Mouse (Mus musculus) limb, embryonic 14.5 days (tissue): Measurements from ENCODE around the gene Ifna11. TPM values are rescaled to one million over a fixed set of nuclear protein-coding genes. Genes with fewer than 3 reads are reported as not detected.
"Not testable (repeated sequence)": the region's sequence is repeated elsewhere in the genome, so short reads cannot be mapped to it uniquely, and the experiment has no call there.

Source experiments
- ATAC-seq: fragments of 200-750 bp; cut with Nextera tagmentation; 2 replicates; pipeline ENCODE4 v1.8.0; 2017; ENCODE audit warnings: low read depth, moderate number of reproducible peaks, moderate TSS enrichment; ENCODE audit not compliant: low FRiP score
- DNase-seq: peaks from one replicate; pipeline ENCODE4 v3.0.0-alpha.2; 2015; ENCODE audit warnings: low spot score
- H3K27ac ChIP-seq: fragments of 300-500 bp; sonication (generic); replicated peaks from 2 replicates; pipeline ENCODE4 v1.5.1; 2014; ENCODE audit warnings: low read depth, mild to moderate bottlenecking, low read length, moderate library complexity, mixed read lengths
- H3K27me3 ChIP-seq: fragments of 300-500 bp; sonication (generic); 2 replicates; pipeline ENCODE4 v1.6.1; 2014; ENCODE audit warnings: low read length, mixed read lengths; ENCODE audit not compliant: control insufficient read depth, insufficient read depth
- H3K36me3 ChIP-seq: fragments of 300-500 bp; sonication (generic); 2 replicates; pipeline ENCODE4 v1.6.1; 2014; ENCODE audit warnings: mild to moderate bottlenecking, low read length, moderate library complexity, mixed read lengths; ENCODE audit not compliant: control insufficient read depth, insufficient read depth
- H3K4me1 ChIP-seq: fragments of 300-500 bp; sonication (generic); 2 replicates; pipeline ENCODE4 v1.6.1; 2014; ENCODE audit warnings: antibody characterized with exemption, low read length, mixed read lengths; ENCODE audit not compliant: control insufficient read depth, insufficient read depth
- H3K4me2 ChIP-seq: fragments of 300-500 bp; sonication (generic); replicated peaks from 2 replicates; pipeline ENCODE4 v1.6.1; 2014; ENCODE audit warnings: low read depth, mild to moderate bottlenecking, low read length, moderate library complexity; ENCODE audit not compliant: severe bottlenecking
- H3K4me3 ChIP-seq: fragments of 300-500 bp; sonication (generic); replicated peaks from 2 replicates; pipeline ENCODE4 v1.5.1; 2014; ENCODE audit warnings: low read length
- H3K9ac ChIP-seq: fragments of 300-500 bp; sonication (generic); 2 replicates; pipeline ENCODE4 v1.6.1; 2014; ENCODE audit warnings: mild to moderate bottlenecking, low read depth, low read length, moderate library complexity; ENCODE audit not compliant: severe bottlenecking
- H3K9me3 ChIP-seq: fragments of 300-500 bp; sonication (generic); 2 replicates; pipeline ENCODE4 v1.6.1; 2016; ENCODE audit warnings: low read length; ENCODE audit not compliant: control insufficient read depth
- WGBS: fragments of 180-500 bp; shearing (Covaris S2); extraction: QIAGEN DNeasy Blood & Tissue Kit; methylation state at CpG from one replicate; pipeline ENCODE4 v1.1.7; 2014; 5-methylcytosine and 5-hydroxymethylcytosine counted together
- polyA plus RNA-seq, 2 experiments: library from polyadenylated mRNA; depleted of rRNA in 1 of 2; stranded (reverse) in 1 of 2; unstranded in 1 of 2; fragments of >200 nt; fragmentation: Nextera tagmentation in 1 of 2; extraction: Ambion mirVana in 1 of 2; gene quantifications; 2 replicates each; pipeline versions ENCODE4 v1.2.1 to v1.2.3; 2012 to 2014

The Ifna11 gene
- polyA plus RNA-seq, 2 experiments, result not detected

DNA sequence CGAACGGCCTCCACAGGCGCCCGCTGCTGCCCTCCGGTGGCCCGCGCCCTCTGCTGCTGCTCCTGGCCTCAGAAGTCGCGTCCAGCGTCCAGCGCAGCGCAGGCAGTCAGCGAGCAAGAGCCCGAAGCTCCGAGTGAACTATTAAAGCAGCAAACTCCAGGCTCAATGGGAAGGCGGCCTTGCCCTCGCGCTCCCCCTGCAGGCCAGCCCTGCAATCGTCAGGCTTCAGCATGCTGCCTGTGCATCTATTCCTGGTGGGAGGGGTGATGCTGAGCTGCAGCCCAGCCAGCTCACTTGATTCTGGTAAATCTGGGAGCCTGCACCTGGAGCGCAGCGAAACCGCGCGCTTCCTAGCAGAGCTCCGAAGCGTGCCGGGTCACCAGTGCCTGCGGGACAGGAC is 31.4 kb upstream of the Ifna11 start, which contains the start of gene Gm13277:
Gene Gm13277 (plus strand): TSS at position 231 of the 400 bp plus-strand sequence.
- not testable (repeated sequence) for H3K36me3 ChIP-seq, DNase-seq, H3K4me1 ChIP-seq, ATAC-seq, H3K27ac ChIP-seq, H3K9me3 ChIP-seq, H3K4me3 ChIP-seq, H3K4me2 ChIP-seq, H3K9ac ChIP-seq, H3K27me3 ChIP-seq
- WGBS, result no CpG with 5 or more reads among the region's 28 CpGs

DNA sequence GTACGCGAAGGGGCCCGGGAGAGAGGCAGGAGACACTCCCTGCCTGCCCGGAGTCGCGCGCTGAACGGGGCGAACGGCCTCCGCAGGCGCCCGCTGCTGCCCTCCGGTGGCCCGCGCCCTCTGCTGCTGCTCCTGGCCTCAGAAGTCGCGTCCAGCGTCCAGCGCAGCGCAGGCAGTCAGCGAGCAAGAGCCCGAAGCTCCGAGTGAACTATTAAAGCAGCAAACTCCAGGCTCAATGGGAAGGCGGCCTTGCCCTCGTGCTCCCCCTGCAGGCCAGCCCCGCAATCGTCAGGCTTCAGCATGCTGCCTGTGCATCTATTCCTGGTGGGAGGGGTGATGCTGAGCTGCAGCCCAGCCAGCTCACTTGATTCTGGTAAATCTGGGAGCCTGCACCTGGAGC is 28.5 kb upstream of the Ifna11 start, which contains the start of gene Gm13278:
Gene Gm13278 (plus strand): TSS at position 301 of the 400 bp plus-strand sequence.
- DNase-seq, ATAC-seq, H3K4me2 ChIP-seq, H3K27ac ChIP-seq, H3K36me3 ChIP-seq, H3K9ac ChIP-seq, H3K4me1 ChIP-seq, H3K27me3 ChIP-seq, H3K4me3 ChIP-seq, H3K9me3 ChIP-seq: not testable (repeated sequence)
- no CpG with 5 or more reads among the region's 28 CpGs for WGBS

DNA sequence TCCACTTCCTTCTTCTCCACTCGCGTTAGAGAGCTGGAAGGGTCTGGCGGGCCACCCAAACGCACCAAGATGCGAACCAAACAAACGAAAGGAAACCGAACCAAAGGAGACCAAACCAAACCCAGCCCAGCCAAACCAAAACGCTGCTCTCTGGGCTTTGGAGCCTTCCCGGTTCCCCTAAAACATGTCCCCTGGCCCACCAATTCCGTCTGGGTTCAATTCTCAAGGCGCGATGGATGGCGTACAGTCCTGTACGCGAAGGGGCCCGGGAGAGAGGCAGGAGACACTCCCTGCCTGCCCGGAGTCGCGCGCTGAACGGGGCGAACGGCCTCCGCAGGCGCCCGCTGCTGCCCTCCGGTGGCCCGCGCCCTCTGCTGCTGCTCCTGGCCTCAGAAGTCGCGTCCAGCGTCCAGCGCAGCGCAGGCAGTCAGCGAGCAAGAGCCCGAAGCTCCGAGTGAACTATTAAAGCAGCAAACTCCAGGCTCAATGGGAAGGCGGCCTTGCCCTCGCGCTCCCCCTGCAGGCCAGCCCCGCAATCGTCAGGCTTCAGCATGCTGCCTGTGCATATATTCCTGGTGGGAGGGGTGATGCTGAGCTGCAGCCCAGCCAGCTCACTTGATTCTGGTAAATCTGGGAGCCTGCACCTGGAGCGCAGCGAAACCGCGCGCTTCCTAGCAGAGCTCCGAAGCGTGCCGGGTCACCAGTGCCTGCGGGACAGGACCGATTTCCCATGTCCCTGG is 25.7 kb upstream of the Ifna11 start, which contains the start of gene Gm13275:
Gene Gm13275 (plus strand): TSS at position 552 of the 740 bp plus-strand sequence.
- 0% methylated on average over 5 of the region's 52 CpGs for WGBS
- H3K4me1 ChIP-seq, H3K9me3 ChIP-seq, H3K36me3 ChIP-seq, H3K4me3 ChIP-seq, H3K9ac ChIP-seq, DNase-seq, H3K27ac ChIP-seq, ATAC-seq, H3K27me3 ChIP-seq, H3K4me2 ChIP-seq: not testable (repeated sequence)

DNA sequence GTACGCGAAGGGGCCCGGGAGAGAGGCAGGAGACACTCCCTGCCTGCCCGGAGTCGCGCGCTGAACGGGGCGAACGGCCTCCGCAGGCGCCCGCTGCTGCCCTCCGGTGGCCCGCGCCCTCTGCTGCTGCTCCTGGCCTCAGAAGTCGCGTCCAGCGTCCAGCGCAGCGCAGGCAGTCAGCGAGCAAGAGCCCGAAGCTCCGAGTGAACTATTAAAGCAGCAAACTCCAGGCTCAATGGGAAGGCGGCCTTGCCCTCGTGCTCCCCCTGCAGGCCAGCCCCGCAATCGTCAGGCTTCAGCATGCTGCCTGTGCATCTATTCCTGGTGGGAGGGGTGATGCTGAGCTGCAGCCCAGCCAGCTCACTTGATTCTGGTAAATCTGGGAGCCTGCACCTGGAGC is 22.7 kb upstream of the Ifna11 start, which contains the start of gene Gm13279:
Gene Gm13279 (plus strand): TSS at position 301 of the 400 bp plus-strand sequence.
- not testable (repeated sequence) for ATAC-seq, H3K36me3 ChIP-seq, H3K9me3 ChIP-seq, H3K4me2 ChIP-seq, DNase-seq, H3K4me1 ChIP-seq, H3K27ac ChIP-seq, H3K4me3 ChIP-seq, H3K9ac ChIP-seq, H3K27me3 ChIP-seq
- no CpG with 5 or more reads among the region's 28 CpGs for WGBS

- H3K9me3 ChIP-seq, H3K9ac ChIP-seq, DNase-seq, H3K4me3 ChIP-seq, H3K4me2 ChIP-seq, H3K36me3 ChIP-seq, H3K4me1 ChIP-seq, H3K27me3 ChIP-seq, ATAC-seq, H3K27ac ChIP-seq: not testable (repeated sequence)
- WGBS, result 12% methylated on average over 2 of the region's 7 CpGs
Observed at GRCm38 (mm10) chr4:88799365-88799764, 20.4 kb upstream of the Ifna11 start, which contains the start of gene Gm13285. TSS of gene Gm13285 (plus strand) at chr4:88799665.

DNA sequence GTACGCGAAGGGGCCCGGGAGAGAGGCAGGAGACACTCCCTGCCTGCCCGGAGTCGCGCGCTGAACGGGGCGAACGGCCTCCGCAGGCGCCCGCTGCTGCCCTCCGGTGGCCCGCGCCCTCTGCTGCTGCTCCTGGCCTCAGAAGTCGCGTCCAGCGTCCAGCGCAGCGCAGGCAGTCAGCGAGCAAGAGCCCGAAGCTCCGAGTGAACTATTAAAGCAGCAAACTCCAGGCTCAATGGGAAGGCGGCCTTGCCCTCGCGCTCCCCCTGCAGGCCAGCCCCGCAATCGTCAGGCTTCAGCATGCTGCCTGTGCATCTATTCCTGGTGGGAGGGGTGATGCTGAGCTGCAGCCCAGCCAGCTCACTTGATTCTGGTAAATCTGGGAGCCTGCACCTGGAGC is 16.8 kb upstream of the Ifna11 start, which contains the start of gene Gm13287:
Gene Gm13287 (plus strand): TSS at position 301 of the 400 bp plus-strand sequence.
- not testable (repeated sequence) for H3K9me3 ChIP-seq, H3K4me1 ChIP-seq, H3K27me3 ChIP-seq, H3K9ac ChIP-seq, H3K4me2 ChIP-seq, H3K27ac ChIP-seq, H3K36me3 ChIP-seq, ATAC-seq, H3K4me3 ChIP-seq, DNase-seq
- WGBS, result no CpG with 5 or more reads among the region's 29 CpGs

GRCm38 (mm10) chr4:88805231-88805630 is 14.5 kb upstream of the Ifna11 start, which contains the start of gene Gm13288:
TSS of gene Gm13288 (plus strand) at chr4:88805531.
- not testable (repeated sequence) for DNase-seq, H3K9me3 ChIP-seq, H3K4me1 ChIP-seq, ATAC-seq, H3K9ac ChIP-seq, H3K4me2 ChIP-seq, H3K27me3 ChIP-seq, H3K36me3 ChIP-seq, H3K27ac ChIP-seq
- WGBS, result no CpG with 5 or more reads among the region's 8 CpGs
- 0 out of 2 replicates have a peak within 1 kb of the TSS, but pooled peaks have one; percentile 15 for H3K4me3 ChIP-seq

GRCm38 (mm10) chr4:88805761-88806160 is 14.0 kb upstream of the Ifna11 start:
- 0 out of 2 replicates have a peak overlapping the region, but pooled peaks have one; percentile 15 for H3K4me3 ChIP-seq
- not testable (repeated sequence) for H3K4me2 ChIP-seq, DNase-seq, ATAC-seq, H3K36me3 ChIP-seq, H3K27me3 ChIP-seq, H3K27ac ChIP-seq, H3K9ac ChIP-seq, H3K4me1 ChIP-seq, H3K9me3 ChIP-seq
- 0% methylated on average over 11 of the region's 34 CpGs for WGBS
